Mouse (Mus musculus) forebrain, embryonic 11.5 days (tissue): ENCODE measurements around the gene Slc35f3. TPM values are rescaled to one million over a fixed set of nuclear protein-coding genes. Genes with fewer than 3 reads are reported as not detected.
"Not testable (repeated sequence)": the region's sequence is repeated elsewhere in the genome, so short reads cannot be mapped to it uniquely, and the experiment has no call there.

Source experiments
- ATAC-seq: fragments of 200-750 bp; cut with Nextera tagmentation; replicated peaks from 2 replicates; pipeline ENCODE4 v1.8.0; 2017; ENCODE audit warnings: moderate TSS enrichment; ENCODE audit not compliant: low FRiP score
- DNase-seq: peaks from one replicate; pipeline ENCODE4 v3.0.0-alpha.2; 2017; ENCODE audit warnings: low spot score
- H3K27ac ChIP-seq: fragments of 300-500 bp; sonication (generic); 2 replicates; pipeline ENCODE4 v1.5.1; 2014; ENCODE audit warnings: low read depth, low read length
- H3K27me3 ChIP-seq: fragments of 300-500 bp; sonication (generic); 2 replicates; pipeline ENCODE4 v1.6.1; 2014; ENCODE audit warnings: mild to moderate bottlenecking, low read length, mixed read lengths; ENCODE audit not compliant: control insufficient read depth, insufficient read depth
- H3K36me3 ChIP-seq: fragments of 300-500 bp; sonication (generic); 2 replicates; pipeline ENCODE4 v1.6.1; 2014; ENCODE audit warnings: mild to moderate bottlenecking, low read length, moderate library complexity, mixed read lengths; ENCODE audit not compliant: control insufficient read depth, insufficient read depth
- H3K4me1 ChIP-seq: fragments of 300-500 bp; sonication (generic); replicated peaks from 2 replicates; pipeline ENCODE4 v1.6.1; 2014; ENCODE audit warnings: low read length, mixed read lengths; ENCODE audit not compliant: control insufficient read depth, insufficient read depth
- H3K4me2 ChIP-seq: fragments of 300-500 bp; sonication (generic); 2 replicates; pipeline ENCODE4 v1.6.1; 2014; ENCODE audit warnings: low read depth, mild to moderate bottlenecking, low read length, moderate library complexity, mixed read lengths; ENCODE audit not compliant: severe bottlenecking
- H3K4me3 ChIP-seq: fragments of 300-500 bp; sonication (generic); 2 replicates; pipeline ENCODE4 v1.5.1; 2014; ENCODE audit warnings: low read depth, low read length
- H3K9ac ChIP-seq: fragments of 300-500 bp; sonication (generic); 2 replicates; pipeline ENCODE4 v1.6.1; 2014; ENCODE audit warnings: low read length
- H3K9me3 ChIP-seq: fragments of 300-500 bp; sonication (generic); 2 replicates; pipeline ENCODE4 v1.6.1; 2016; ENCODE audit warnings: low read length, mixed read lengths; ENCODE audit not compliant: control insufficient read depth
- WGBS: fragments of 180-500 bp; shearing (Covaris S2); extraction: QIAGEN DNeasy Blood & Tissue Kit; methylation state at CpG from one replicate; pipeline ENCODE4 v1.1.7; 2014; 5-methylcytosine and 5-hydroxymethylcytosine counted together
- polyA plus RNA-seq: library from polyadenylated mRNA; unstranded; fragments of >200 nt; fragmentation: Nextera tagmentation; extraction: Ambion mirVana; gene quantifications from 2 replicates; pipeline ENCODE4 v1.2.1, GENCODE M21; 2014

Gene Slc35f3
- polyA plus RNA-seq, 1 experiment from 2014 or later, result not detected

DNA sequence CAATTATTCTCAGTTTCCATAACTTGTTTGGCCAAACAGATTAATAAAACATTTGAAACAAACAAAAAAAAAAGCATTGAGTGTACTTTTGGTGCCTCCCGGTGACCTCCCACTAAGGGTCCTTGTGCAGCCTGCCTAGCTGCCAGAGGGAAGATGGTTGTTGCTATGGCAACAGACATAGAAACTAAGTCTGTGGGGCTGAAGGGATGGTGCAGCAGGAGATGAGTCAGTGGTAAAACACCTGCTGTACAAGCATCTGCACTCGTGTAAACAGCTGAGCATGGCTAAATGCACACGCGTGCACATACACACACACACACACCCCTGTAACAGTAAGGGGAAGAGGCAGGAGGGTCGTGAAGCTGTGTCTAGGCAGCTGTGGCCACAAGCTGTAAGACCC lies 97.6 kb downstream of the Slc35f3 start:
- H3K9ac ChIP-seq, result no peak overlapping the region
- ATAC-seq (no peak), DNase-seq (no peak)
- no peaks in the 10 kb centered on the region for H3K36me3 ChIP-seq
- no peaks in the 10 kb centered on the region for H3K27me3 ChIP-seq
- WGBS, result 63% methylated on average over 5 of the region's 5 CpGs
- H3K4me1 ChIP-seq, result 0 out of 2 replicates have a peak, but pooled peaks cover 1% of the 10 kb centered on the region
- H3K9me3 ChIP-seq, result no peaks in the 10 kb centered on the region
- no peak overlapping the region for H3K4me3 ChIP-seq
- H3K27ac ChIP-seq, result no peak overlapping the region
- no peak overlapping the region for H3K4me2 ChIP-seq

DNA sequence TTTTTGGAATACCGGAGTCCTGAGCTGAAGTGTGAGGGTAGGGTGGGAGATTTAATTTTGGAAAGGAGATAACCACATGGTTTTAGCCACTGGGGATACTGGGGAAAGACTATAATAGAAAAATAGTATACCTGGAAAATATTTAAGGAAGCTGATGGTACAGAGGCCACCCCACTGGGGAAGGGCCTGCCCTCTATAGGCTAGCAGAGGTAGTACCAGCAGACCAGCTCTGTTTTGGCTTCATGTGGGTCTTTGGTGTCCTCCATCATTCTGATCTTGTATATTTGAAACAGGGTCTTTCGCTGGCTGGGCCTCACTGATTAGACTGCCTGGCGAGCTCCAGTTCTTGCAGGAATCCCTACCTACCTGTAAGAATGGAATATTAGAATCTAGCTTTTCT lies 100.0 kb downstream of the Slc35f3 start:
- Histone ChIP-seq H3K4me3 (no peak overlapping the region), H3K27me3 (no peaks in the 10 kb centered on the region), H3K4me1 (0 out of 2 replicates have a peak, but pooled peaks cover 1% of the 10 kb centered on the region), H3K9ac (no peak overlapping the region), H3K4me2 (no peak overlapping the region), H3K9me3 (no peaks in the 10 kb centered on the region), H3K36me3 (no peaks in the 10 kb centered on the region), H3K27ac (no peak overlapping the region)
- ATAC-seq, result no peak
- no peak for DNase-seq
- WGBS, result 75% methylated on average over 3 of the region's 3 CpGs

DNA sequence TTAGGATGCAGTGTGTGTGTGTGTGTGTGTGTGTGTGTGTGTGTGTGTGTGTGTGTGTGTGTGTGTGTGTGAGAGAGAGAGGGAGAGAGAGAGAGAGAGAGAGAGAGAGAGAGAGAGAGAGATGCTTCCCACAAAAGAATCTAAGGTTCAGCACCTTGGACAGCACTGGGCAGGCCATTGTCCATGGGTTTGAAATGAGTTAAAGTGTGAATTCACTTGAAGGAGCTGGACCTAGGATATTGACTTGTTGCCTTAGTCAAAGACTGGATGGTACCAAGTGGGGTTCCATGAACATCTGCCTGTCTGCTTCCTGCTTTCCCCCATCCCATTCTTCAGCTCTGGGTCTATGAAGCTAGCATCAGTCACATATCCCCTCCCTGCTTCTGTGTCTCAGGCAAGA lies 106.2 kb downstream of the Slc35f3 start:
- not testable (repeated sequence) for H3K27me3 ChIP-seq, ATAC-seq

DNA sequence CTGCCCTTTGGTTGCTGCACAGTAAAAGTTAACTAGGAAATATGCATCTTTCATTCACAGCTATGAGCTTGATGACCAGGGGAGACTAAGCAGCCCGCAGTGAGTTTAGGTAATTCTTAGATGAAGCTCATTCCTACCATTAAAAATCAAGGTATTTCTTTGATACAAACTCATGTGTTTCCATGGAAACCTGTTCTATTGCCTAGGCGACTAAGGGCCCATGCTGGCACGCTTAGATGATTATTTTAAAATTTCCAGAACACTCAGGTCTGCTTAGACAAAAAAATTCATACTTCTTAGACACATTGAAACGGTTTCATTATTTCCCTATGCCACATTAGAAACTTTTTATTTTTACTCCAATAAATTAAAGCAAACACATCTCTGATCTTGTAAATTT lies 106.7 kb downstream of the Slc35f3 start:
- Histone ChIP-seq H3K27me3 (no peaks in the 10 kb centered on the region), H3K9ac (no peak overlapping the region), H3K9me3 (no peaks in the 10 kb centered on the region), H3K4me2 (no peak overlapping the region), H3K4me1 (no peaks in the 10 kb centered on the region), H3K27ac (no peak overlapping the region), H3K36me3 (no peaks in the 10 kb centered on the region), H3K4me3 (no peak overlapping the region)
- ATAC-seq, result no peak
- DNase-seq, result no peak
- 79% methylated on average over 4 of the region's 4 CpGs for WGBS

More for the DNA sequence above, 106.2 kb downstream of the Slc35f3 start:
- H3K4me3 ChIP-seq, H3K36me3 ChIP-seq, H3K4me2 ChIP-seq, H3K4me1 ChIP-seq, DNase-seq, H3K9me3 ChIP-seq, H3K9ac ChIP-seq, H3K27ac ChIP-seq: not testable (repeated sequence)

DNA sequence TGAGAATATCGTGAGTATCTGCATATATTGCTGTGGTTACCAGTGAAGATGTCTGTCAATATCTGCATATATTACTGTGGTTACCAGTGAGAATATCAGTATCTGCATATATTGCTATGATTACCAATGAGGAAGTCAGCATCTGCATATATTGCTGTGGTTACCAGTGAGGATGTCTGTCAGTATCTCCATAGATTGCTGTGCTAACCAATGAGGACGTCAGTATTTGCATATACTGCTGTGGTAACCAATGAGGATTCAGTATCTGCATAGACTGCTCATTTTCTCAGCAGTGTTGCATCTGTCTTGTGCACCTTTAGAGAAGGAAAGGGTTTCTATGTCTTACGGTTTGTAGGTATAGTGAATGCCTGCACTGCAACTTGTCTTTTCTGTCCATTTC lies 122.5 kb downstream of the Slc35f3 start:
- no peak overlapping the region for H3K27ac ChIP-seq
- DNase-seq (no peak), ATAC-seq (no peak)
- no peak overlapping the region for H3K4me3 ChIP-seq
- no peak overlapping the region for H3K4me2 ChIP-seq
- H3K9me3 ChIP-seq, result no peaks in the 10 kb centered on the region
- H3K4me1 ChIP-seq, result peaks cover 5% of the 10 kb centered on the region; the same call in 1 of the 2 replicates
- H3K9ac ChIP-seq, result no peak overlapping the region
- 81% methylated on average over 3 of the region's 3 CpGs for WGBS
- no peaks in the 10 kb centered on the region for H3K36me3 ChIP-seq
- H3K27me3 ChIP-seq, result no peaks in the 10 kb centered on the region

DNA sequence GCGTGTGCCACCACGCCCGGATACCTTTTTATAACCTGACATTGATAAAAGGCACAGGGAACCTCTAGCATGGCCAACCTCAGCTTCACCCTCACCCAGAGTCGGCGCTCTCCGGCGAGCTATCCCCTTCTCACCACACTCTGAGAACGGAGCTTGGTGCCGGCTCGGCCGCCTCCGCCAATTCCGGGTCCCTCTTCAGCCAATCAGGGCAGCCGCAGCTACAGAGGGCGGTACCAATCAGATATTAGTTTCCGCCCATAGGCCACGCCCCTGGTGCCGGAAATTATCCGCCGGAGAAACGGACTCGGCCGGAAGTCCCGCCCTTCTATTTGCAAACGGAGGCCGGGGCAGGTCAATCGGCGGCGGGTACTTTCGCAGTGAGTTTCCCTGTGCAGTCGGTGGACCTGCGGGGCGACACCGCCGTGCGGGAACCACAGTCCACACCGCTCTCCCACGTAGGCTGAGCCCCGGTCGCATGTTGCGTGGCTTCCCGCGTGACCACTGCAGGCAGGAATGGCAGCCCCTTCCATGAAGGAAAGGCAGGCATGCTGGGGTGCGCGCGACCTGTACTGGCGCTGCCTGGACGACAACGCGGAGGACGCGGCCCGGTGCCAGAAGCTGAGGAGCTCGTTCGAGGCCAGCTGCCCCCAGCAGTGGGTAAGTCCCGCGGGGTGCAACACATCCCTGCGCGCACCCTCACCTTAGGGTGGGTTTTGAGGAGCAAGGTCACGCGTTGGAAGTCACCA lies 124.0 kb downstream of the Slc35f3 start, which contains the start of gene Coa6:
Gene Coa6 (plus strand): TSS at position 342 of the 746 bp plus-strand sequence.
- H3K36me3 ChIP-seq, result no peaks in the 10 kb centered on the region; the same call in 1 of the 2 replicates
- H3K9ac ChIP-seq, result peak within 1 kb of the TSS; percentile 83
- peaks cover 5% of the 10 kb centered on the region; the same call in 1 of the 2 replicates for H3K4me1 ChIP-seq
- no peaks in the 10 kb centered on the region for H3K27me3 ChIP-seq
- H3K4me3 ChIP-seq, result peak within 1 kb of the TSS; percentile 87
- H3K27ac ChIP-seq, result no peak within 1 kb of the TSS
- ATAC-seq (peak; percentile 99), DNase-seq (peak; percentile 98)
- no peaks in the 10 kb centered on the region for H3K9me3 ChIP-seq
- peak within 1 kb of the TSS; percentile 84 for H3K4me2 ChIP-seq
- under 1% methylated on average over 61 of the region's 61 CpGs for WGBS

DNA sequence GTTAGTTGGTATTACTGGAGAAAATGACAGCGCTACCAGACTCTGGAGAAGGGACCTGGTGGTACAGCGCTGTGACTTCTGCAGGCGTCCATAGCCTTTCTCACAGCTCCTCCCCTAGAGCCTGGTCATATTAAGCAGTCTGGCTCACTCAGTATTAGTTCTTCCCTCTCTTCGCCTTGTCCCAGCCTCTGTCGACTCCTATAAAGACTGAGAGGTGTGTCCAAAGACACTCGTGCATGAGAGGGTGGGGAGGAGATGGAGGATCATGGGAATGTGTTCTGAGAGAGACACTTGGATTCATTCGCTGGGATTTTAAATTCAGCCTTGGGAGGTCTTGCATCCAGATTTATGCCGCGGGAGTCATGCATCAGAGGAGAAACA lies 124.6 kb downstream of the Slc35f3 start:
- Histone ChIP-seq H3K36me3 (no peaks in the 10 kb centered on the region; the same call in 1 of the 2 replicates), H3K4me2 (peak overlapping the region; percentile 84), H3K4me1 (peaks cover 5% of the 10 kb centered on the region; the same call in 1 of the 2 replicates), H3K4me3 (peak overlapping the region; percentile 87), H3K9me3 (no peaks in the 10 kb centered on the region), H3K27ac (no peak overlapping the region), H3K9ac (peak overlapping the region; percentile 83), H3K27me3 (no peaks in the 10 kb centered on the region)
- peak; percentile 52 for ATAC-seq
- 14% methylated on average over 9 of the region's 9 CpGs for WGBS
- no peak for DNase-seq

DNA sequence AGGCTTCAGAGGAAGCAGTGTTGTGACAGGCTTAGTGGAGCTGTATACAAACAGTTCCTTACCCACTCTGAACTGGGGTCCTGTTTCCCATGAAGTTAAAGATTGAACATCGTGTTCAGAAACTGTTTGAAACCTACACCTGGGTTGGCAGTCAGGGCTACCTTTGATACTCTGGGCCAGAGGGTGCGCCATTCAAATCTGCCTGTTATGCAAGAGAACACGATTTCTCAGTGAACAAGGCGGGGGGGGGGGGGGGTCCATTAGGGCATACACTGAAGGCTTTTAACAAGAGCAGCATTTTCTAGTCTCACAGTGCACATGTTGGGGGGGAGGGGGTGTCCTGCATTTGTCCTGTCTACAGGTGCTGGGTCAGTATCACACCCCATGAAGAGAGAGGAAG lies 125.8 kb downstream of the Slc35f3 start:
- no peaks in the 10 kb centered on the region; the same call in 1 of the 2 replicates for H3K36me3 ChIP-seq
- no peaks in the 10 kb centered on the region for H3K27me3 ChIP-seq
- H3K4me3 ChIP-seq, result no peak overlapping the region
- H3K4me2 ChIP-seq, result no peak overlapping the region
- H3K9me3 ChIP-seq, result no peaks in the 10 kb centered on the region
- no peak overlapping the region for H3K27ac ChIP-seq
- no peak overlapping the region for H3K9ac ChIP-seq
- peaks cover 5% of the 10 kb centered on the region; the same call in 1 of the 2 replicates for H3K4me1 ChIP-seq
- whole genome bisulfite sequencing, result 96% methylated on average over 4 of the region's 4 CpGs
- ATAC-seq (no peak), DNase-seq (no peak)

DNA sequence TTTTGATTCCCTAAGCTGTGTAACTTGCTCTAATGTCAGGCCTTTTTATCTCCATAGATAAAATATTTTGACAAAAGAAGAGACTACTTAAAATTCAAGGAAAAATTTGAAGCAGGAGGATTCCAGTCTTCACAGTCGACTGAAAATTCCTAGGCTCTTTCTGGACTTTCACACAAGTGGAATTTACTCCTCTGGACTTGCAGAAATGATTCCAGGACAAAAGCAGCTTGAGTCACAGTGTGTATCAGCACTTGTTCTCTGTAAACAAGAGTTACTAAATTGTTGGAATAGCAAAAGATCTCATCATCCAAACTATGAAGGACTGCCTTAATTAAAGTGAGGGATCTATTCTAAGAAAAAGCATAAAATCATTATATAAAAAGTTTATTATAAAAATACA lies 126.6 kb downstream of the Slc35f3 start:
- no peak overlapping the region for H3K4me3 ChIP-seq
- DNase-seq, result no peak
- no peak for ATAC-seq
- peaks cover 5% of the 10 kb centered on the region; the same call in 1 of the 2 replicates for H3K4me1 ChIP-seq
- H3K4me2 ChIP-seq, result no peak overlapping the region
- H3K27ac ChIP-seq, result no peak overlapping the region
- no peaks in the 10 kb centered on the region for H3K27me3 ChIP-seq
- no peaks in the 10 kb centered on the region for H3K9me3 ChIP-seq
- no peak overlapping the region for H3K9ac ChIP-seq
- 72% methylated on average over 1 of the region's 1 CpGs for WGBS
- H3K36me3 ChIP-seq, result no peaks in the 10 kb centered on the region; the same call in 1 of the 2 replicates
